Mouse (Mus musculus): ENCODE data around the gene Med12l.

GRCm38 (mm10) chr3:59131966-59132365 is 126.3 kb downstream of the Med12l start:
- TF ChIP-seq POLR2A (IDR thresholded peaks at IDR 0.05; ENCODE audit: insufficient read length, low read depth) (no peak), POLR2AphosphoS2 (IDR thresholded peaks at IDR 0.05; ENCODE audit: insufficient read length, low read depth) (no peak)
